Mouse (Mus musculus): Measurements from ENCODE around the gene Kcnc4.

Gene Kcnc4

GRCm38 (mm10) chr3:107458528-107459195, 690 bp downstream of the Kcnc4 start:
- in situ Hi-C loops (cut with MboI, MseI): no loop called here

- in situ Hi-C loops (cut with MboI, MseI): no loop called here
Observed at GRCm38 (mm10) chr3:107458104-107458503, 1.2 kb downstream of the Kcnc4 start.

GRCm38 (mm10) chr3:107454280-107454679, 5.1 kb downstream of the Kcnc4 start:
- in situ Hi-C loops (cut with MboI, MseI): no loop called here

GRCm38 (mm10) chr3:107446822-107447221, 12.5 kb downstream of the Kcnc4 start:
- in situ Hi-C loops (cut with MboI, MseI): no loop called here

- in situ Hi-C loops (cut with MboI, MseI): no loop called here
Observed at GRCm38 (mm10) chr3:107443866-107444265, 15.5 kb downstream of the Kcnc4 start.

- in situ Hi-C loops (cut with MboI, MseI): no loop called here
Observed at GRCm38 (mm10) chr3:107442191-107442590, 17.2 kb downstream of the Kcnc4 start.

- in situ Hi-C loops (cut with MboI, MseI): no loop called here
Observed at GRCm38 (mm10) chr3:107441306-107441705, 18.0 kb downstream of the Kcnc4 start.

- in situ Hi-C loops (cut with MboI, MseI): no loop called here
Observed at GRCm38 (mm10) chr3:107439280-107439679, 20.1 kb downstream of the Kcnc4 start.

- in situ Hi-C loops (cut with MboI, MseI): no loop called here
Observed at GRCm38 (mm10) chr3:107437666-107438065, 21.7 kb downstream of the Kcnc4 start.

- in situ Hi-C loops (cut with MboI, MseI): no loop called here
Observed at GRCm38 (mm10) chr3:107436434-107436833, 22.9 kb downstream of the Kcnc4 start.

- in situ Hi-C loops (cut with MboI, MseI): no loop called here
Observed at GRCm38 (mm10) chr3:107433614-107434013, 25.7 kb downstream of the Kcnc4 start.

- in situ Hi-C loops (cut with MboI, MseI): no loop called here
Observed at GRCm38 (mm10) chr3:107431268-107431667, 28.1 kb downstream of the Kcnc4 start.

- in situ Hi-C loops (cut with MboI, MseI): no loop called here
Observed at GRCm38 (mm10) chr3:107424258-107425041, 34.9 kb downstream of the Kcnc4 start.

GRCm38 (mm10) chr3:107420156-107420555, 39.2 kb downstream of the Kcnc4 start:
- in situ Hi-C loops (cut with MboI, MseI): no loop called here

GRCm38 (mm10) chr3:107417287-107417644, 42.1 kb downstream of the Kcnc4 start:
- in situ Hi-C loops (cut with MboI, MseI): no loop called here

- in situ Hi-C loops (cut with MboI, MseI): no loop called here
Observed at GRCm38 (mm10) chr3:107416541-107417286, 42.6 kb downstream of the Kcnc4 start.

GRCm38 (mm10) chr3:107413093-107413492, 46.3 kb downstream of the Kcnc4 start:
- in situ Hi-C loops (cut with MboI, MseI): no loop called here

GRCm38 (mm10) chr3:107412509-107412908, 46.8 kb downstream of the Kcnc4 start:
- in situ Hi-C loops (cut with MboI, MseI): no loop called here

GRCm38 (mm10) chr3:107411669-107412068, 47.7 kb downstream of the Kcnc4 start:
- in situ Hi-C loops (cut with MboI, MseI): no loop called here

- in situ Hi-C loops (cut with MboI, MseI): no loop called here
Observed at GRCm38 (mm10) chr3:107401401-107401800, 58.0 kb downstream of the Kcnc4 start.

- in situ Hi-C loops (cut with MboI, MseI): no loop called here
Observed at GRCm38 (mm10) chr3:107399991-107400640, 59.2 kb downstream of the Kcnc4 start.

GRCm38 (mm10) chr3:107391198-107391597, 68.2 kb downstream of the Kcnc4 start:
- in situ Hi-C loops (cut with MboI, MseI): no loop called here

All from T-helper 17 cell (primary cell).